Mouse (Mus musculus): ENCODE data around the gene Muc15.

- TF ChIP-seq POLR2A (IDR thresholded peaks at IDR 0.05; ENCODE audit: low read depth, low read length) (no peak), SMC3 (IDR thresholded peaks at IDR 0.05; ENCODE audit: low read depth, low read length) (no peak), MAX (IDR thresholded peaks at IDR 0.05; ENCODE audit: low read length) (no peak), JUN (IDR thresholded peaks at IDR 0.05; ENCODE audit: insufficient read depth, low read depth, low read length) (no peak), CTCF (conservative IDR thresholded peaks at IDR 0.05 in 1 of 2, IDR thresholded peaks at IDR 0.05 in 1 of 2; ENCODE audit: low read depth in 2 of 2, low read length in 2 of 2) (no peak)
These were observed 36.4 kb downstream of the Muc15 start for GRCm38 (mm10) chr2:110757556-110757955.

Measured in CH12.LX (cell line).